Mouse (Mus musculus): ENCODE results near the gene Ift57.

The Ift57 gene

GRCm38 (mm10) chr16:49698620-49699525 lies at the start of gene Ift57:
TSS of gene Ift57 (plus strand) at chr16:49699233.
- DNase-seq = peak; percentile 100

- DNase-seq = no peak
Observed at GRCm38 (mm10) chr16:49657182-49657581, 41.9 kb upstream of the Ift57 start.

GRCm38 (mm10) chr16:49658029-49658428 lies 41.0 kb upstream of the Ift57 start:
- no peak for DNase-seq

- DNase-seq = no peak
Observed at GRCm38 (mm10) chr16:49659131-49659530, 39.9 kb upstream of the Ift57 start.

- DNase-seq = no peak
Observed at GRCm38 (mm10) chr16:49660111-49660510, 38.9 kb upstream of the Ift57 start.

- DNase-seq = no peak
Observed at GRCm38 (mm10) chr16:49662201-49662600, 36.8 kb upstream of the Ift57 start.

GRCm38 (mm10) chr16:49664677-49665076 lies 34.4 kb upstream of the Ift57 start:
- DNase-seq = peak; percentile 75 to 77

GRCm38 (mm10) chr16:49679666-49680065 lies 19.4 kb upstream of the Ift57 start:
- DNase-seq = peak; percentile 55 to 64

- DNase-seq = peak; percentile 8 to 20
Observed at GRCm38 (mm10) chr16:49684961-49685360, 14.1 kb upstream of the Ift57 start.

GRCm38 (mm10) chr16:49699821-49700220 lies 788 bp downstream of the Ift57 start:
- DNase-seq = no peak

- no peak for DNase-seq
Observed at GRCm38 (mm10) chr16:49708074-49708473, 9.0 kb downstream of the Ift57 start.

GRCm38 (mm10) chr16:49710188-49710587 lies 11.2 kb downstream of the Ift57 start:
- DNase-seq = no peak

GRCm38 (mm10) chr16:49713302-49713701 lies 14.3 kb downstream of the Ift57 start:
- DNase-seq = no peak

GRCm38 (mm10) chr16:49720671-49721070 lies 21.6 kb downstream of the Ift57 start:
- DNase-seq = peak; percentile 78

- DNase-seq = peak; percentile 96 to 97
Observed at GRCm38 (mm10) chr16:49721678-49722077, 22.6 kb downstream of the Ift57 start.

GRCm38 (mm10) chr16:49723222-49723621 lies 24.2 kb downstream of the Ift57 start:
- peak; percentile 50 to 65 for DNase-seq

GRCm38 (mm10) chr16:49724232-49724631 lies 25.2 kb downstream of the Ift57 start:
- DNase-seq = no peak

GRCm38 (mm10) chr16:49724931-49725330 lies 25.9 kb downstream of the Ift57 start:
- no peak for DNase-seq

GRCm38 (mm10) chr16:49725446-49725845 lies 26.4 kb downstream of the Ift57 start:
- no peak for DNase-seq

GRCm38 (mm10) chr16:49726216-49726615 lies 27.2 kb downstream of the Ift57 start:
- no peak for DNase-seq

- peak; percentile 35 to 57 for DNase-seq
Observed at GRCm38 (mm10) chr16:49726761-49727160, 27.7 kb downstream of the Ift57 start.

- DNase-seq = no peak
Observed at GRCm38 (mm10) chr16:49736536-49736935, 37.5 kb downstream of the Ift57 start.

- no peak for DNase-seq
Observed at GRCm38 (mm10) chr16:49747360-49747759, 48.3 kb downstream of the Ift57 start.

GRCm38 (mm10) chr16:49752906-49753305 lies 53.9 kb downstream of the Ift57 start:
- DNase-seq = no peak

- DNase-seq = no peak
Observed at GRCm38 (mm10) chr16:49753318-49753717, 54.3 kb downstream of the Ift57 start.

Data from cerebellum, postnatal 10 days (tissue).